Mouse (Mus musculus) cerebellum, postnatal 10 days (tissue): ENCODE data around the gene Pnkp.
"Not testable (repeated sequence)": the region's sequence is repeated elsewhere in the genome, so short reads cannot be mapped to it uniquely, and the experiment has no call there.

ENCODE experiments used
- DNase-seq, 2 experiments: peaks; one replicate each; pipeline ENCODE4 v3.0.0; 2021; ENCODE audit warnings: mixed read lengths in 2 of 2

Pnkp gene

GRCm38 (mm10) chr7:44870614-44871013 is 13.7 kb downstream of the Pnkp start:
- DNase-seq, result no peak

GRCm38 (mm10) chr7:44871181-44871580 is 14.2 kb downstream of the Pnkp start:
- no peak for DNase-seq

GRCm38 (mm10) chr7:44871774-44872173 is 14.8 kb downstream of the Pnkp start:
- not testable (repeated sequence) for DNase-seq

- no peak for DNase-seq
Measured at GRCm38 (mm10) chr7:44877833-44878232, 20.9 kb downstream of the Pnkp start.

GRCm38 (mm10) chr7:44883036-44883435 is 26.1 kb downstream of the Pnkp start:
- DNase-seq, result peak in 1 of 2 experiments; percentile 14

GRCm38 (mm10) chr7:44884637-44885036 is 27.7 kb downstream of the Pnkp start:
- peak in 1 of 2 experiments; percentile 56 for DNase-seq

GRCm38 (mm10) chr7:44886964-44887363 is 30.0 kb downstream of the Pnkp start:
- no peak for DNase-seq

GRCm38 (mm10) chr7:44888256-44889105 is 31.5 kb downstream of the Pnkp start:
- DNase-seq, result peak; percentile 65 to 69

GRCm38 (mm10) chr7:44890180-44890579 is 33.2 kb downstream of the Pnkp start:
- no peak for DNase-seq

- peak; percentile 70 for DNase-seq
Measured at GRCm38 (mm10) chr7:44890737-44891136, 33.8 kb downstream of the Pnkp start.

GRCm38 (mm10) chr7:44891611-44892010 is 34.7 kb downstream of the Pnkp start:
- no peak for DNase-seq

- peak; percentile 93 to 94 for DNase-seq
Measured at GRCm38 (mm10) chr7:44892276-44892921, 35.5 kb downstream of the Pnkp start, which contains the start of gene Med25. Med25 (minus strand) TSS chr7:44892712.

- no peak for DNase-seq
Measured at GRCm38 (mm10) chr7:44893197-44893596, 36.3 kb downstream of the Pnkp start.

- no peak for DNase-seq
Measured at GRCm38 (mm10) chr7:44894175-44894574, 37.2 kb downstream of the Pnkp start.

- DNase-seq, result peak; percentile 62 to 70
Measured at GRCm38 (mm10) chr7:44895206-44895592, 38.3 kb downstream of the Pnkp start.

- peak; percentile 95 for DNase-seq
Measured at GRCm38 (mm10) chr7:44895593-44896434, 38.9 kb downstream of the Pnkp start, which contains the start of gene Fuz. Fuz (plus strand) TSS chr7:44896079.

- no peak for DNase-seq
Measured at GRCm38 (mm10) chr7:44896499-44896898, 39.6 kb downstream of the Pnkp start.

- DNase-seq, result peak; percentile 60 to 69
Measured at GRCm38 (mm10) chr7:44898607-44899006, 41.7 kb downstream of the Pnkp start.

- DNase-seq, result no peak
Measured at GRCm38 (mm10) chr7:44900632-44901031, 43.7 kb downstream of the Pnkp start.

GRCm38 (mm10) chr7:44901230-44901722 is 44.3 kb downstream of the Pnkp start:
- DNase-seq, result no peak

- peak; percentile 60 to 66 for DNase-seq
Measured at GRCm38 (mm10) chr7:44905430-44905829, 48.5 kb downstream of the Pnkp start.

GRCm38 (mm10) chr7:44908706-44909476 is 52.0 kb downstream of the Pnkp start:
- DNase-seq, result no peak
